Mouse (Mus musculus) kidney, postnatal 0 days (tissue): Measurements from ENCODE around the gene Neu1. TPM values are rescaled to one million over a fixed set of nuclear protein-coding genes. Genes with fewer than 3 reads are reported as not detected.

Experiments used
- ATAC-seq: fragments of 200-750 bp; cut with Nextera tagmentation; replicated peaks from 2 replicates; pipeline ENCODE4 v1.8.0; 2017; ENCODE audit warnings: low read depth, moderate number of reproducible peaks, moderate TSS enrichment, moderate library complexity; ENCODE audit not compliant: low FRiP score
- DNase-seq: peaks from one replicate; pipeline ENCODE4 v3.0.0-alpha.2; 2016; ENCODE audit warnings: low spot score
- H3K27ac ChIP-seq: fragments of 300-500 bp; sonication (generic); 2 replicates; pipeline ENCODE4 v1.5.1; 2014; ENCODE audit warnings: mild to moderate bottlenecking
- H3K27me3 ChIP-seq: fragments of 300-500 bp; sonication (generic); 2 replicates; pipeline ENCODE4 v1.6.1; 2014; ENCODE audit warnings: low read length, mixed read lengths; ENCODE audit not compliant: insufficient read depth
- H3K36me3 ChIP-seq: fragments of 300-500 bp; sonication (generic); 2 replicates; pipeline ENCODE4 v1.6.1; 2014; ENCODE audit warnings: low read length, mixed read lengths; ENCODE audit not compliant: insufficient read depth
- H3K4me1 ChIP-seq: fragments of 300-500 bp; sonication (generic); replicated peaks from 2 replicates; pipeline ENCODE4 v1.6.1; 2014; ENCODE audit warnings: antibody characterized with exemption, low read length, mixed read lengths; ENCODE audit not compliant: insufficient read depth
- H3K4me2 ChIP-seq: fragments of 300-500 bp; sonication (generic); 2 replicates; pipeline ENCODE4 v1.6.1; 2014; ENCODE audit warnings: mild to moderate bottlenecking, low read length, moderate library complexity, mixed read lengths
- H3K4me3 ChIP-seq: fragments of 300-500 bp; sonication (generic); replicated peaks from 2 replicates; pipeline ENCODE4 v1.5.1; 2014; ENCODE audit warnings: low read depth, low read length
- H3K9ac ChIP-seq: fragments of 300-500 bp; sonication (generic); 2 replicates; pipeline ENCODE4 v1.6.1; 2014; ENCODE audit warnings: low read depth, low read length
- H3K9me3 ChIP-seq: fragments of 300-500 bp; sonication (generic); replicated peaks from 2 replicates; pipeline ENCODE4 v1.6.1; 2016; ENCODE audit warnings: low read length, inconsistent platforms, mixed read lengths
- CTCF ChIP-seq: IDR thresholded peaks from 2 replicates; pipeline ENCODE4 v1.5.1; 2016; ENCODE audit warnings: antibody characterized with exemption, low read depth, mild to moderate bottlenecking, moderate library complexity
- WGBS: fragments of 180-500 bp; shearing (Covaris S2); extraction: QIAGEN DNeasy Blood & Tissue Kit; methylation state at CpG from one replicate; pipeline ENCODE4 v1.1.7; 2014; 5-methylcytosine and 5-hydroxymethylcytosine counted together
- polyA plus RNA-seq: library from polyadenylated mRNA; unstranded; fragments of >200 nt; fragmentation: Nextera tagmentation; extraction: Ambion mirVana; gene quantifications from 2 replicates; pipeline ENCODE4 v1.2.1, GENCODE M21; 2015

The Neu1 gene
- polyA plus RNA-seq, 1 experiment from 2014 or later: 92.0 TPM

- H3K27ac ChIP-seq: peak overlapping the region; percentile 93; the same call in 1 of the 2 replicates
- WGBS: 92% methylated on average over 15 of the region's 15 CpGs
- H3K27me3 ChIP-seq: no peaks in the 10 kb centered on the region
- H3K4me3 ChIP-seq: peak overlapping the region; percentile 88; the same call in 1 of the 2 replicates
- peak overlapping the region; percentile 99 for H3K4me2 ChIP-seq
- no peak for TF ChIP-seq CTCF
- ATAC-seq (no peak), DNase-seq (no peak)
- no peak overlapping the region for H3K9ac ChIP-seq
- peaks cover 14% of the 10 kb centered on the region for H3K4me1 ChIP-seq
- no peaks in the 10 kb centered on the region for H3K9me3 ChIP-seq
- 0 out of 2 replicates have a peak, but pooled peaks cover 5% of the 10 kb centered on the region for H3K36me3 ChIP-seq
These were observed 35.3 kb upstream of the Neu1 start for GRCm38 (mm10) chr17:34895724-34896123.

- no peak overlapping the region; the same call in 1 of the 2 replicates for H3K27ac ChIP-seq
- H3K36me3 ChIP-seq: peaks cover 6% of the 10 kb centered on the region; the same call in 1 of the 2 replicates
- H3K27me3 ChIP-seq: no peaks in the 10 kb centered on the region
- ATAC-seq (no peak), DNase-seq (no peak)
- no peak overlapping the region for H3K9ac ChIP-seq
- H3K4me2 ChIP-seq: no peak overlapping the region
- TF ChIP-seq CTCF: no peak
- 82% methylated on average over 17 of the region's 17 CpGs for WGBS
- H3K4me3 ChIP-seq: no peak overlapping the region
- peaks cover 14% of the 10 kb centered on the region for H3K4me1 ChIP-seq
- no peaks in the 10 kb centered on the region for H3K9me3 ChIP-seq
These were observed 34.7 kb upstream of the Neu1 start for GRCm38 (mm10) chr17:34896366-34896765.

- Histone ChIP-seq H3K27me3 (no peaks in the 10 kb centered on the region), H3K4me2 (peak overlapping the region; percentile 89), H3K4me1 (peaks cover 14% of the 10 kb centered on the region), H3K36me3 (peaks cover 12% of the 10 kb centered on the region; the same call in 1 of the 2 replicates), H3K27ac (peak overlapping the region; percentile 95), H3K9me3 (no peaks in the 10 kb centered on the region), H3K9ac (peak overlapping the region; percentile 96; the same call in 1 of the 2 replicates), H3K4me3 (peak overlapping the region; percentile 96)
- DNase-seq: peak; percentile 84
- ATAC-seq: no peak
- WGBS: 12% methylated on average over 10 of the region's 10 CpGs
- no peak for TF ChIP-seq CTCF
These were observed 33.5 kb upstream of the Neu1 start for GRCm38 (mm10) chr17:34897373-34898159.

- Histone ChIP-seq H3K36me3 (peaks cover 18% of the 10 kb centered on the region), H3K9ac (peak within 1 kb of the TSS; percentile 96), H3K4me3 (peak within 1 kb of the TSS; percentile 96), H3K4me1 (peaks cover 14% of the 10 kb centered on the region), H3K4me2 (peak within 1 kb of the TSS; percentile 89), H3K27me3 (no peaks in the 10 kb centered on the region), H3K27ac (peak within 1 kb of the TSS; percentile 95), H3K9me3 (no peaks in the 10 kb centered on the region)
- ATAC-seq: peak; percentile 53
- 0% methylated on average over 14 of the region's 44 CpGs for WGBS
- no peak for TF ChIP-seq CTCF
- peak; percentile 88 for DNase-seq
These were observed 32.9 kb upstream of the Neu1 start, which contains the start of the genes C2 and Ehmt2 for GRCm38 (mm10) chr17:34898160-34898586. TSS of gene C2 (minus strand) at chr17:34898265. TSS of gene Ehmt2 (plus strand) at chr17:34898469.

GRCm38 (mm10) chr17:34898706-34899052, 32.4 kb upstream of the Neu1 start:
- peaks cover 10% of the 10 kb centered on the region for H3K4me1 ChIP-seq
- DNase-seq (peak; percentile 46), ATAC-seq (no peak)
- TF ChIP-seq CTCF: no peak
- 0% methylated on average over 17 of the region's 47 CpGs for WGBS
- peak overlapping the region; percentile 96 for H3K9ac ChIP-seq
- H3K36me3 ChIP-seq: peaks cover 22% of the 10 kb centered on the region
- no peaks in the 10 kb centered on the region for H3K27me3 ChIP-seq
- peak overlapping the region; percentile 89 for H3K4me2 ChIP-seq
- peak overlapping the region; percentile 96 for H3K4me3 ChIP-seq
- no peaks in the 10 kb centered on the region for H3K9me3 ChIP-seq
- peak overlapping the region; percentile 95 for H3K27ac ChIP-seq

GRCm38 (mm10) chr17:34899053-34899889, 31.8 kb upstream of the Neu1 start:
- Histone ChIP-seq H3K27me3 (no peaks in the 10 kb centered on the region), H3K9ac (peak overlapping the region; percentile 96), H3K36me3 (peaks cover 27% of the 10 kb centered on the region), H3K4me3 (peak overlapping the region; percentile 96), H3K27ac (peak overlapping the region; percentile 95), H3K9me3 (no peaks in the 10 kb centered on the region), H3K4me1 (peaks cover 8% of the 10 kb centered on the region), H3K4me2 (peak overlapping the region; percentile 89)
- TF ChIP-seq CTCF: no peak
- peak; percentile 33 for DNase-seq
- 1% methylated on average over 45 of the region's 45 CpGs for WGBS
- ATAC-seq: peak; percentile 3; the same call in 1 of the 2 replicates
